Mouse (Mus musculus): ENCODE data around the gene Mthfsd. TPM values are rescaled to one million over a fixed set of nuclear protein-coding genes. Genes with fewer than 3 reads are reported as not detected.

Gene Mthfsd
- polyA plus RNA-seq, 1 experiment from 2014 or later: 63.7 TPM

DNA sequence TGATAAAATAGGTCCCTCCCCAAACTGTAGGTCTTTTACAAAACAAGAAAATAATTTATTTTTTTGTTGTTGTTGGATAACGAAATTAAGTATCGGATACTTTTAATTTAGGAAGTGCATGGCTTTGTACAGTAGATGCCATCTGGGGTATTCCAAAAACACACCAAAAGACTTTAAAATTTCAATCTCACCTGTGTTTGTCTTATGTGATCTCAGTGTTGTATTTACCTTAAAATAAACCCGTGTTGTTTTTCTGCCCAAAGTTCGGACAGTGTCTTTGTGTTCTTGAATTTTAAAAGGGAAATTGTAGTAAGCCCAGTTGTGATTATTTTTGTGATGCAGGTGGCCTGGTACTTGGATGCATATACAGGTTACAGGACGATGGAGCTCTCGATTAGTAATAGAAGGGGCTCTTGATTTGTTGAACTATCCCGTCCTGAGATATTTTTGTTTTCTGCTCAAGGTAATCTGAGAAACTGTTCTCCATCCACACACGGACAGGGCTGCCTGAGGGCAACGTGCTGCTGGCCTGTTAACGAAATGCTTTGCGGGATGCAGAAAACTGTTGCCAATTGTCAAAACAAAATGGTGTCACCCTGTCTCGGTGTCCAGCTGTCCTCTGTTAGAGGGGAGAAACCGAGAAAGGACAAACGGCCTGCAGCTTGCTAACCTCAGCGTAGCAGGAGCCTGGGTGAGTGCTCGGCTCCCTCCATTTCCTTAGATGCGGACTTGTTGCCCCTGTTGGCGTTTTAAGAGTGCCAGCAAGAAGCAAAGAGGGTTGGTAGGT, 10.6 kb upstream of the Mthfsd start:
- DNase-seq (ENCODE audit: low spot score) (no peak), ATAC-seq (ENCODE audit: insufficient read depth, low FRiP score, low TSS enrichment) (no peak)
- peaks cover 10% of the 10 kb centered on the region; the same call in 1 of the 2 replicates for H3K4me1 ChIP-seq (ENCODE audit: control insufficient read depth, insufficient read depth, low read length)
- peak overlapping the region; percentile 49 for H3K4me3 ChIP-seq (ENCODE audit: low read depth, low read length)
- H3K27ac ChIP-seq (ENCODE audit: low read depth, low read length): no peak overlapping the region
- peak overlapping the region; percentile 49 for H3K9ac ChIP-seq (ENCODE audit: low read length)
- H3K27me3 ChIP-seq (ENCODE audit: control insufficient read depth, insufficient read depth, low read length): peaks cover 97% of the 10 kb centered on the region
- WGBS: 1% methylated on average over 18 of the region's 18 CpGs
- no peaks in the 10 kb centered on the region for H3K36me3 ChIP-seq (ENCODE audit: control insufficient read depth, insufficient read depth, low read length)
- peak overlapping the region; percentile 76 for H3K4me2 ChIP-seq (ENCODE audit: low read depth)
- H3K9me3 ChIP-seq (ENCODE audit: control insufficient read depth, low read length): no peaks in the 10 kb centered on the region

DNA sequence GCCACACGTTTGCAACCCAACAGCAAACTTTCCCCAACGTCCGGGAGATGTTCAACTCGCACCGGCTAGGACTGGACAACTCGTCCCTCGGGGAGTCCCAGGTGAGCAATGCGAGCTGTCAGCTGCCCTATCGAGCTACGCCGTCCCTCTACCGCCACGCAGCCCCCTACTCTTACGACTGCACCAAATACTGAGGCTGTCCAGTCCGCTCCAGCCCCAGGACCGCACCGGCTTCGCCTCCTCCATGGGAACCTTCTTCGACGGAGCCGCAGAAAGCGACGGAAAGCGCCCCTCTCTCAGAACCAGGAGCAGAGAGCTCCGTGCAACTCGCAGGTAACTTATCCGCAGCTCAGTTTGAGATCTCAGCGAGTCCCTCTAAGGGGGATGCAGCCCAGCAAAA, 9.7 kb upstream of the Mthfsd start:
- H3K36me3 ChIP-seq (ENCODE audit: control insufficient read depth, insufficient read depth, low read length): no peaks in the 10 kb centered on the region
- H3K4me2 ChIP-seq (ENCODE audit: low read depth): peak overlapping the region; percentile 76
- no peaks in the 10 kb centered on the region for H3K9me3 ChIP-seq (ENCODE audit: control insufficient read depth, low read length)
- under 1% methylated on average over 28 of the region's 28 CpGs for WGBS
- H3K9ac ChIP-seq (ENCODE audit: low read length): peak overlapping the region; percentile 59
- H3K4me1 ChIP-seq (ENCODE audit: control insufficient read depth, insufficient read depth, low read length): peaks cover 10% of the 10 kb centered on the region; the same call in 1 of the 2 replicates
- peaks cover 94% of the 10 kb centered on the region for H3K27me3 ChIP-seq (ENCODE audit: control insufficient read depth, insufficient read depth, low read length)
- H3K27ac ChIP-seq (ENCODE audit: low read depth, low read length): no peak overlapping the region
- DNase-seq (ENCODE audit: low spot score) (peak; percentile 52), ATAC-seq (ENCODE audit: insufficient read depth, low FRiP score, low TSS enrichment) (no peak)
- peak overlapping the region; percentile 49 for H3K4me3 ChIP-seq (ENCODE audit: low read depth, low read length)

DNA sequence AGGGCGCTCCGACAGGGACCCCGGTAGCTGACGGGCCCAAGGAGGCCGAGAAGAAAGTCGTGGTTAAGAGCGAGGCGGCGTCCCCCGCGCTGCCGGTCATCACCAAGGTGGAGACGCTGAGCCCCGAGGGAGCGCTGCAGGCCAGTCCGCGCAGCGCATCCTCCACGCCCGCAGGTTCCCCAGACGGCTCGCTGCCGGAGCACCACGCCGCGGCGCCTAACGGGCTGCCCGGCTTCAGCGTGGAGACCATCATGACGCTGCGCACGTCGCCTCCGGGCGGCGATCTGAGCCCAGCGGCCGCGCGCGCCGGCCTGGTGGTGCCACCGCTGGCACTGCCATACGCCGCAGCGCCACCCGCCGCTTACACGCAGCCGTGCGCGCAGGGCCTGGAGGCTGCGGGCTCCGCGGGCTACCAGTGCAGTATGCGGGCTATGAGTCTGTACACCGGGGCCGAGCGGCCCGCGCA, 9.0 kb upstream of the Mthfsd start:
- Histone ChIP-seq H3K27ac (ENCODE audit: low read depth, low read length) (peak overlapping the region; percentile 80; the same call in 1 of the 2 replicates), H3K9me3 (ENCODE audit: control insufficient read depth, low read length) (no peaks in the 10 kb centered on the region), H3K4me2 (ENCODE audit: low read depth) (peak overlapping the region; percentile 76), H3K4me3 (ENCODE audit: low read depth, low read length) (peak overlapping the region; percentile 49), H3K27me3 (ENCODE audit: control insufficient read depth, insufficient read depth, low read length) (peaks cover 90% of the 10 kb centered on the region), H3K9ac (ENCODE audit: low read length) (peak overlapping the region; percentile 59), H3K4me1 (ENCODE audit: control insufficient read depth, insufficient read depth, low read length) (peaks cover 10% of the 10 kb centered on the region; the same call in 1 of the 2 replicates), H3K36me3 (ENCODE audit: control insufficient read depth, insufficient read depth, low read length) (no peaks in the 10 kb centered on the region)
- under 1% methylated on average over 57 of the region's 62 CpGs for WGBS
- no peak for ATAC-seq (ENCODE audit: insufficient read depth, low FRiP score, low TSS enrichment)
- DNase-seq (ENCODE audit: low spot score): peak; percentile 54

DNA sequence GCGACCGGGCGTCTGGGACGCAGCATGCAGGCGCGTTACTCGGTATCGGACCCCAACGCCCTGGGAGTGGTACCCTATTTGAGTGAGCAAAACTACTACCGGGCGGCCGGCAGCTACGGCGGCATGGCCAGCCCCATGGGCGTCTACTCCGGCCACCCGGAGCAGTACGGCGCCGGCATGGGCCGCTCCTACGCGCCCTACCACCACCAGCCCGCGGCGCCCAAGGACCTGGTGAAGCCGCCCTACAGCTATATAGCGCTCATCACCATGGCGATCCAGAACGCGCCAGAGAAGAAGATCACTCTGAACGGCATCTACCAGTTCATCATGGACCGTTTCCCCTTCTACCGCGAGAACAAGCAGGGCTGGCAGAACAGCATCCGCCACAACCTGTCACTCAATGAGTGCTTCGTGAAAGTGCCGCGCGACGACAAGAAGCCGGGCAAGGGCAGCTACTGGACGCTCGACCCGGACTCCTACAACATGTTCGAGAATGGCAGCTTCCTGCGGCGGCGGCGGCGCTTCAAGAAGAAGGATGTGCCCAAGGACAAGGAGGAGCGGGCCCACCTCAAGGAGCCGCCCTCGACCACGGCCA, 8.5 kb upstream of the Mthfsd start:
- Histone ChIP-seq H3K9ac (ENCODE audit: low read length) (peak overlapping the region; percentile 59), H3K4me3 (ENCODE audit: low read depth, low read length) (peak overlapping the region; percentile 49), H3K9me3 (ENCODE audit: control insufficient read depth, low read length) (no peaks in the 10 kb centered on the region), H3K27ac (ENCODE audit: low read depth, low read length) (peak overlapping the region; percentile 80), H3K4me1 (ENCODE audit: control insufficient read depth, insufficient read depth, low read length) (peaks cover 10% of the 10 kb centered on the region; the same call in 1 of the 2 replicates), H3K27me3 (ENCODE audit: control insufficient read depth, insufficient read depth, low read length) (peaks cover 84% of the 10 kb centered on the region), H3K36me3 (ENCODE audit: control insufficient read depth, insufficient read depth, low read length) (no peaks in the 10 kb centered on the region), H3K4me2 (ENCODE audit: low read depth) (peak overlapping the region; percentile 76)
- DNase-seq (ENCODE audit: low spot score): peak; percentile 47
- ATAC-seq (ENCODE audit: insufficient read depth, low FRiP score, low TSS enrichment): no peak
- under 1% methylated on average over 52 of the region's 55 CpGs for WGBS

DNA sequence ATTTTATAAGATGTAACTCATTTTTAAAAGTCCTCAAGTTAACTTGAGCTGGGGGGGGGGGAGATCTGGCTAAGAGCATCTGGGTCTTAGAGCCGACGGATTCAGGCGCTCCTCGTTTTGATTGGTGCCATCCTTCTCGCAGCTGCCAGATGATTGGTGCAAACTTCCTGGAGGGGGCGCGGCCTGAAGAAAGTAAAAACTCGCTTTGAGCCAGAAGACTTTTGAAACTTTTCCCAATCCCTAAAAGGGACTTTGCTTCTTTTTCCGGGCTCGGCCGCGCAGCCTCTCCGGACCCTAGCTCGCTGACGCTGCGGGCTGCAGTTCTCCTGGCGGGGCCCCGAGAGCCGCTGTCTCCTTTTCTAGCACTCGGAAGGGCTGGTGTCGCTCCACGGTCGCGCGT, 7.8 kb upstream of the Mthfsd start, which contains the start of gene Foxc2:
Foxc2 (plus strand) TSS at position 224 of the 400 bp plus-strand sequence.
- ATAC-seq (ENCODE audit: insufficient read depth, low FRiP score, low TSS enrichment): no peak
- Histone ChIP-seq H3K36me3 (ENCODE audit: control insufficient read depth, insufficient read depth, low read length) (no peaks in the 10 kb centered on the region), H3K9ac (ENCODE audit: low read length) (peak within 1 kb of the TSS; percentile 59), H3K27ac (ENCODE audit: low read depth, low read length) (peak within 1 kb of the TSS; percentile 80), H3K27me3 (ENCODE audit: control insufficient read depth, insufficient read depth, low read length) (peaks cover 77% of the 10 kb centered on the region), H3K4me2 (ENCODE audit: low read depth) (peak within 1 kb of the TSS; percentile 76), H3K9me3 (ENCODE audit: control insufficient read depth, low read length) (no peaks in the 10 kb centered on the region), H3K4me3 (ENCODE audit: low read depth, low read length) (peak within 1 kb of the TSS; percentile 49), H3K4me1 (ENCODE audit: control insufficient read depth, insufficient read depth, low read length) (peaks cover 10% of the 10 kb centered on the region; the same call in 1 of the 2 replicates)
- WGBS: under 1% methylated on average over 25 of the region's 25 CpGs
- DNase-seq (ENCODE audit: low spot score): peak; percentile 87

DNA sequence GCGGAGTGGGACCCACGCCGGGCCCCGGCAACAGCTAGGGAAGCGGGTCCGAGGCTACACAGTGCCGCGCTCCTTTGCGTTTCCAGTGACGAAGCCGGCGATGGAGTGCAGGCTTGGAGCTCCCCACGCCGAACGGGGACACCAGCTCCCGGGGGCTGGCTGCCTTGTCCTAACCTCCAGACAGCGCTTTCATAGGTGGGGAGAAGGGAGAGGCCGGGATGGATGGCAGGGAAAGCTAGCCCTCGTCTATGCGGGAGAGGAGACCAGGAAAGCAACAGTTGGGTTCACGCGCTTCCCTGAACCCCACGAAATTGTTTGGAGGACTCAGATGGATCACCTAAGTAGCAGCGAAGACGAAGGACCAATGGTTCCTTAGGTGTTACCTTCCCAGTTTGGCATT, 6.9 kb upstream of the Mthfsd start:
- Histone ChIP-seq H3K4me2 (ENCODE audit: low read depth) (peak overlapping the region; percentile 22), H3K36me3 (ENCODE audit: control insufficient read depth, insufficient read depth, low read length) (no peaks in the 10 kb centered on the region), H3K4me1 (ENCODE audit: control insufficient read depth, insufficient read depth, low read length) (peaks cover 10% of the 10 kb centered on the region; the same call in 1 of the 2 replicates), H3K9me3 (ENCODE audit: control insufficient read depth, low read length) (no peaks in the 10 kb centered on the region), H3K4me3 (ENCODE audit: low read depth, low read length) (peak overlapping the region; percentile 15; the same call in 1 of the 2 replicates), H3K27ac (ENCODE audit: low read depth, low read length) (no peak overlapping the region), H3K9ac (ENCODE audit: low read length) (no peak overlapping the region), H3K27me3 (ENCODE audit: control insufficient read depth, insufficient read depth, low read length) (peaks cover 69% of the 10 kb centered on the region)
- ATAC-seq (ENCODE audit: insufficient read depth, low FRiP score, low TSS enrichment): no peak
- peak; percentile 42 for DNase-seq (ENCODE audit: low spot score)
- under 1% methylated on average over 25 of the region's 25 CpGs for WGBS

DNA sequence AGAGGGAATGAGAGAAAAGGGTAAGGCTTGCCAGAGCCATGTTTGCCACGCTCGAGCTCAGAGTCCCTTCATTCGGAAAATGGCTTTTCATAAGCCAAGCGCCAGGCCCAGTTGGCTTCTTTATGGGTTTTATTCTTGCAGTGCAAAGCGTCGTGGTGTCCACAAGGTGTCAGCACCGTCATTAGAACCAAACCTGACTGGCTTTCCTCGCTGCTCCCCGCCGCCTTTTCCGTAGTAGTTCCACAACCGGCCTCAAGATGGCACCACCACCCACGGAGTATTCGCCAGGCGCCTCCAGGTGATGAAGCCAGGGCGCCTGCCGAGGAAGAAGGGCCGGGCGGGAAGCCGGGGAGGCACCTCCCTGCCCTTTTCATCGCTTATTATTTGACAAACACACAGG, 5.1 kb upstream of the Mthfsd start:
- Histone ChIP-seq H3K4me2 (ENCODE audit: low read depth) (no peak overlapping the region), H3K4me1 (ENCODE audit: control insufficient read depth, insufficient read depth, low read length) (peaks cover 10% of the 10 kb centered on the region; the same call in 1 of the 2 replicates), H3K4me3 (ENCODE audit: low read depth, low read length) (no peak overlapping the region), H3K9me3 (ENCODE audit: control insufficient read depth, low read length) (no peaks in the 10 kb centered on the region), H3K36me3 (ENCODE audit: control insufficient read depth, insufficient read depth, low read length) (no peaks in the 10 kb centered on the region), H3K27ac (ENCODE audit: low read depth, low read length) (no peak overlapping the region), H3K27me3 (ENCODE audit: control insufficient read depth, insufficient read depth, low read length) (peaks cover 51% of the 10 kb centered on the region), H3K9ac (ENCODE audit: low read length) (no peak overlapping the region)
- no peak for ATAC-seq (ENCODE audit: insufficient read depth, low FRiP score, low TSS enrichment)
- peak; percentile 95 for DNase-seq (ENCODE audit: low spot score)
- under 1% methylated on average over 21 of the region's 21 CpGs for WGBS

DNA sequence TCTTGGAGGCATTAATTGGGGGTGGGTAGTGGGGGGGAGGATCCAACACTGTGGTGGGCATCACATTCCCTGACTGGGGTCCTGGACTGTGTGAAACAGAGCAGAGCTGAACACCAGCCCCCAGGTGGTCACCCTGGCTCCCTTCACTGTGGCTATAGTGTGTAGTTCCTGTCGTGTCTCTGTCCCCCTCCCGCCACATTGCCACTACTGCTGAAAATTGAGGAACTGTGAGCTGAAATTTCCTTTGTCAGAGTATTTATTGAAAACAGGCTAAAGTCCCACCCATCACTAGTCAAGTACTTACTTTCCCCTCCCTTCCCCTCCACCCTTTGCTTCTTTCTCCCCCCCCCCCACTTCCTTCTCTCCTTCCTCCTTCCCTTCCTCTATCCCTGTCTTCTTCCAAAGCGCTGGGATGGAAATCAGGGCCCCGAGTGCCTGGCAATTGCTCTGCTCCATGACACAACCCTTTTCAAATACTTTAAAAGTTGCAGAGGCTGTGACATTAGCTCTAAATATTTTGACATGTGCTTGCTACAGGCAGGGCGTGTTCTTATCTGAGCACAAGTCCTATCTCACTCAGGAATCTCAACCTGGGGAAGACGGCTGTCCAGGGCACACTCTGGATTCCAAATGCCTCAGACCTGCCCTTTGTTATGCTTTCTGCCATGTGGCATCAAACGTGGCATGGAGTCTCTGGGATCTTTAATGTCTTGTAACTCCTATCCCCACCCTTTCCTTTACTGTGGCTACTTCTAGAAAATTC, 3.1 kb upstream of the Mthfsd start:
- H3K9me3 ChIP-seq (ENCODE audit: control insufficient read depth, low read length): no peaks in the 10 kb centered on the region
- ATAC-seq (ENCODE audit: insufficient read depth, low FRiP score, low TSS enrichment): no peak
- H3K9ac ChIP-seq (ENCODE audit: low read length): no peak overlapping the region
- WGBS: 45% methylated on average over 7 of the region's 7 CpGs
- no peak for DNase-seq (ENCODE audit: low spot score)
- no peaks in the 10 kb centered on the region for H3K36me3 ChIP-seq (ENCODE audit: control insufficient read depth, insufficient read depth, low read length)
- no peak overlapping the region for H3K4me3 ChIP-seq (ENCODE audit: low read depth, low read length)
- H3K4me2 ChIP-seq (ENCODE audit: low read depth): no peak overlapping the region
- H3K4me1 ChIP-seq (ENCODE audit: control insufficient read depth, insufficient read depth, low read length): peaks cover 10% of the 10 kb centered on the region
- peaks cover 32% of the 10 kb centered on the region for H3K27me3 ChIP-seq (ENCODE audit: control insufficient read depth, insufficient read depth, low read length)
- H3K27ac ChIP-seq (ENCODE audit: low read depth, low read length): no peak overlapping the region
